Mouse (Mus musculus) hindbrain, embryonic 12.5 days (tissue): ENCODE measurements around the gene Ankrd2. TPM values are rescaled to one million over a fixed set of nuclear protein-coding genes. Genes with fewer than 3 reads are reported as not detected.

Experiments
- ATAC-seq: fragments of 200-750 bp; cut with Nextera tagmentation; 2 replicates; pipeline ENCODE4 v1.8.0; 2017; ENCODE audit warnings: moderate TSS enrichment; ENCODE audit not compliant: low FRiP score
- H3K27ac ChIP-seq: fragments of 300-500 bp; sonication (generic); 2 replicates; pipeline ENCODE4 v1.5.1; 2016; ENCODE audit warnings: mild to moderate bottlenecking
- H3K27me3 ChIP-seq: fragments of 300-500 bp; sonication (generic); 2 replicates; pipeline ENCODE4 v1.6.1; 2016; ENCODE audit warnings: mild to moderate bottlenecking
- H3K36me3 ChIP-seq: fragments of 300-500 bp; sonication (generic); 2 replicates; pipeline ENCODE4 v1.6.1; 2016; ENCODE audit warnings: mild to moderate bottlenecking
- H3K4me1 ChIP-seq: fragments of 300-500 bp; sonication (generic); 2 replicates; pipeline ENCODE4 v1.6.1; 2016
- H3K4me2 ChIP-seq: fragments of 300-500 bp; sonication (generic); replicated peaks from 2 replicates; pipeline ENCODE4 v1.6.1; 2016; ENCODE audit warnings: mild to moderate bottlenecking
- H3K4me3 ChIP-seq: fragments of 300-500 bp; sonication (generic); 2 replicates; pipeline ENCODE4 v1.5.1; 2016; ENCODE audit warnings: mild to moderate bottlenecking
- H3K9ac ChIP-seq: fragments of 300-500 bp; sonication (generic); 2 replicates; pipeline ENCODE4 v1.6.1; 2016; ENCODE audit warnings: mild to moderate bottlenecking, moderate library complexity
- H3K9me3 ChIP-seq: fragments of 300-500 bp; sonication (generic); replicated peaks from 2 replicates; pipeline ENCODE4 v1.6.1; 2016; ENCODE audit warnings: mild to moderate bottlenecking
- WGBS: fragments of 180-500 bp; shearing (Covaris S2); methylation state at CpG from one replicate; pipeline ENCODE4 v1.1.7; 2016; 5-methylcytosine and 5-hydroxymethylcytosine counted together
- polyA plus RNA-seq: library from polyadenylated mRNA; unstranded; fragments of >200 nt; fragmentation: Nextera tagmentation; extraction: Ambion mirVana; gene quantifications from 2 replicates; pipeline ENCODE4 v1.2.1, GENCODE M21; 2016

Gene Ankrd2
- polyA plus RNA-seq, result not detected in 2 replicates

- WGBS, result 64% methylated on average over 19 of the region's 19 CpGs
- Histone ChIP-seq H3K4me2 (no peak within 1 kb of the TSS), H3K36me3 (peaks cover 10% of the 10 kb centered on the region; the same call in 1 of the 2 replicates), H3K4me3 (no peak within 1 kb of the TSS), H3K9ac (no peak within 1 kb of the TSS), H3K9me3 (no peaks in the 10 kb centered on the region), H3K27me3 (peaks cover 12% of the 10 kb centered on the region; the same call in 1 of the 2 replicates), H3K4me1 (peaks cover 13% of the 10 kb centered on the region), H3K27ac (no peak within 1 kb of the TSS)
- peak; percentile 87 for ATAC-seq
These were observed at the start of gene Ankrd2 for GRCm38 (mm10) chr19:42035456-42036248. Gene Ankrd2, plus strand, starts transcription at chr19:42036000.

DNA sequence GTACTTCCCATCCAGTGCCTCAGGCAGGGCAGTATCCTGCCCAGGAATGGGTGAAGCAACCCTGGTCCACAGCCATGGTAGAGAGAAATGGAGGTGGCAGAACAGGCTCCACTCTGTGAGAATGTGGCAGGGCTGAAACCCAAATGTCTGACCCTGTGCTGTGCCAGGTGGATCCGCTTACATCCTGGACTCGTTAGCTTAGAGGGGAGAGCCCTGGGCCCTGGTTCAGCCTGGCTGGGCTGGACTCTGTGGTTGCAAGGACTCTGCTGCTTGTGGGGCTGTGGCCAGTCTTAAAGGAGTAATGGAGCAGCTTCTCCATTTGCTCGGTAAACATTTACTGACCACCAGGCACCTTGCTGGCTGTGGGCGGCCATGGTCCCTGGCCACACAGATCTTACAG is 48.6 kb upstream of the Ankrd2 start:
- peaks cover 11% of the 10 kb centered on the region for H3K4me1 ChIP-seq
- H3K36me3 ChIP-seq, result no peaks in the 10 kb centered on the region
- no peak overlapping the region for H3K27ac ChIP-seq
- no peaks in the 10 kb centered on the region for H3K9me3 ChIP-seq
- 91% methylated on average over 4 of the region's 4 CpGs for WGBS
- no peak for ATAC-seq
- H3K4me2 ChIP-seq, result no peak overlapping the region
- no peak overlapping the region for H3K9ac ChIP-seq
- peaks cover 15% of the 10 kb centered on the region for H3K27me3 ChIP-seq
- H3K4me3 ChIP-seq, result no peak overlapping the region

GRCm38 (mm10) chr19:41989810-41990209 is 46.0 kb upstream of the Ankrd2 start:
- Histone ChIP-seq H3K9ac (no peak overlapping the region), H3K27me3 (no peaks in the 10 kb centered on the region), H3K36me3 (no peaks in the 10 kb centered on the region), H3K9me3 (no peaks in the 10 kb centered on the region), H3K27ac (no peak overlapping the region), H3K4me2 (no peak overlapping the region), H3K4me1 (0 out of 2 replicates have a peak, but pooled peaks cover under 1% of the 10 kb centered on the region), H3K4me3 (no peak overlapping the region)
- 88% methylated on average over 6 of the region's 6 CpGs for WGBS
- no peak for ATAC-seq

DNA sequence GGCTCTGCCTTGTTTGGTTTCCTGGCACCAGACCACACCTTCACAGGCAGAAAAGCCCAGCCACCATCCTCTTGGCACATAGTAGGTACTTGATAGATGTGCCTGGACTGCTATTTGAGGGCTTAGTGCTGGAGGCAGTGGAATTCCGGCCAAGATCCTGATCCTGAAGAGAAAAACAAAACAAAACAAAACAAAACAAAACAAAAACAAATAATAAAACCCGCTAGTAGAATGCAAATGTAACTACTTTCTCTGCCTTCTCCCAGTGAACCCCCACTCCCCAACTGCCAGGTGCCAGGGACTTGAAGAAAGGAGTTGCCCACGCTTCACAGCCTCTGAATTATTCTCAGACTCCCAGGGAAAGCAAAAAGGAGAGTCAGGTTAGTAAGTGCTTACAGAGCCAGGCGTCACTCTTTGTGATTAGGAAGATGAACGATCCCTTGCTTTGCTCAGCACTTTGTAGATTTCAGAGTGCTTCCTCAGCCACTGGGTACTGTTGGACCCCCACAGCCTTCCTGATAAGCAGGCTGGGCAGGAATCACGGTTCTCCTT is 43.8 kb upstream of the Ankrd2 start:
- Histone ChIP-seq H3K9me3 (no peaks in the 10 kb centered on the region), H3K27ac (no peak overlapping the region), H3K4me2 (no peak overlapping the region), H3K4me1 (peaks cover 8% of the 10 kb centered on the region), H3K9ac (no peak overlapping the region), H3K4me3 (no peak overlapping the region), H3K27me3 (no peaks in the 10 kb centered on the region), H3K36me3 (no peaks in the 10 kb centered on the region)
- no peak for ATAC-seq
- 31% methylated on average over 6 of the region's 6 CpGs for WGBS

GRCm38 (mm10) chr19:41992971-41993370 is 42.8 kb upstream of the Ankrd2 start:
- H3K27me3 ChIP-seq, result no peaks in the 10 kb centered on the region

GRCm38 (mm10) chr19:41993484-41993883 is 42.3 kb upstream of the Ankrd2 start:
- Histone ChIP-seq H3K36me3 (no peaks in the 10 kb centered on the region), H3K9me3 (no peaks in the 10 kb centered on the region), H3K4me3 (no peak overlapping the region), H3K27ac (no peak overlapping the region), H3K4me2 (no peak overlapping the region), H3K27me3 (no peaks in the 10 kb centered on the region), H3K4me1 (peaks cover 8% of the 10 kb centered on the region), H3K9ac (no peak overlapping the region)
- 88% methylated on average over 6 of the region's 6 CpGs for WGBS
- ATAC-seq, result no peak

More at GRCm38 (mm10) chr19:41992971-41993370, 42.8 kb upstream of the Ankrd2 start:
- Histone ChIP-seq H3K36me3 (no peaks in the 10 kb centered on the region), H3K9me3 (no peaks in the 10 kb centered on the region), H3K9ac (no peak overlapping the region), H3K4me1 (peaks cover 8% of the 10 kb centered on the region), H3K4me3 (no peak overlapping the region), H3K4me2 (no peak overlapping the region), H3K27ac (no peak overlapping the region)
- ATAC-seq, result no peak
- 89% methylated on average over 2 of the region's 2 CpGs for WGBS

GRCm38 (mm10) chr19:41994023-41994422 is 41.8 kb upstream of the Ankrd2 start:
- H3K27ac ChIP-seq, result no peak overlapping the region
- no peak for ATAC-seq
- peaks cover 8% of the 10 kb centered on the region for H3K4me1 ChIP-seq
- H3K9ac ChIP-seq, result no peak overlapping the region
- H3K9me3 ChIP-seq, result no peaks in the 10 kb centered on the region
- 90% methylated on average over 7 of the region's 7 CpGs for WGBS
- H3K4me2 ChIP-seq, result no peak overlapping the region
- H3K36me3 ChIP-seq, result no peaks in the 10 kb centered on the region
- H3K4me3 ChIP-seq, result no peak overlapping the region
- no peaks in the 10 kb centered on the region for H3K27me3 ChIP-seq

GRCm38 (mm10) chr19:41995483-41995882 is 40.3 kb upstream of the Ankrd2 start:
- no peak for ATAC-seq
- H3K36me3 ChIP-seq, result no peaks in the 10 kb centered on the region
- H3K4me1 ChIP-seq, result peaks cover 11% of the 10 kb centered on the region
- H3K4me2 ChIP-seq, result no peak overlapping the region
- H3K27me3 ChIP-seq, result no peaks in the 10 kb centered on the region
- H3K9me3 ChIP-seq, result no peaks in the 10 kb centered on the region
- no peak overlapping the region for H3K27ac ChIP-seq
- 43% methylated on average over 1 of the region's 1 CpGs for WGBS
- no peak overlapping the region for H3K4me3 ChIP-seq
- H3K9ac ChIP-seq, result no peak overlapping the region

- H3K4me3 ChIP-seq, result no peak overlapping the region
- no peak overlapping the region for H3K4me2 ChIP-seq
- no peak overlapping the region for H3K9ac ChIP-seq
- no peaks in the 10 kb centered on the region for H3K9me3 ChIP-seq
- no peak for ATAC-seq
- 86% methylated on average over 10 of the region's 10 CpGs for WGBS
- no peak overlapping the region for H3K27ac ChIP-seq
- no peaks in the 10 kb centered on the region for H3K36me3 ChIP-seq
- peaks cover 18% of the 10 kb centered on the region for H3K4me1 ChIP-seq
- no peaks in the 10 kb centered on the region for H3K27me3 ChIP-seq
These were observed 38.7 kb upstream of the Ankrd2 start for GRCm38 (mm10) chr19:41997090-41997489.

DNA sequence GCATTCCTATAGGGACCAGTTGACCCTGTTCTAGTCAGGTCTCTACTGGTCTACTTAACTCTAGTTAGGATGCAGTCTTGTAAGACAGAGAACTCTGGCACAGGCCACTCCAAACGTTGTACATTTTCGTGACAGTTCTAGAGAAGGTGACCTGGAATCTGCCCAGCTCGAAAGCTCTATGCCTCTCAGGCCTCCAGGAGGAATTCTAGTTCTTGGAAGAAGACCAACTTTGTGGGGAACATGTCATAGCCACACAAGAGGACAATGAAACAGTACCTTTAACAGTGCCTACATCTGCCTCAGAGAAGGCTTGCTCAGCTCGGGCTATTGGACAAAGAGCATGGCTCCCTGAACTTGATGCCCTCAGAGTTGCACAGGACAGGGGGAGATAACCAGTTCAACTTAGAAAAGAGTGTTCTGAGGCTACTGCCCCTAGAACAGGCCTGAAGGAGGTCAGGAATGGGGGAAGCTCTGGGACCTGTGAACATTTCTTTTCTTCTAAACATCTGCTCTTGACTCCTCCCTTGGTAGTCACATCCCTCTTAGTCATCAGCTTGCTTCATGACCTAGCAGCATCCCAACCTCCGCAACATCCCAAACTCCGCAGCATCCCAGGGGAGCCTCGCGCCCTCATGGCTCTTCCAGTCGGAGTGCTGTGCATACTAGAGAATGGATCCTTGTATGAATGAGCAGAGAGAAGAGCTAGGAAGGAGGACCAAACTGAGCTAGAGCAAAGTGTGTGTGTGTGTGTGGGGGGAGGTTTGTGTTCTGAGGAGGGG is 36.8 kb upstream of the Ankrd2 start:
- no peak for ATAC-seq
- no peak overlapping the region for H3K4me3 ChIP-seq
- H3K36me3 ChIP-seq, result no peaks in the 10 kb centered on the region
- no peak overlapping the region for H3K9ac ChIP-seq
- no peaks in the 10 kb centered on the region for H3K27me3 ChIP-seq
- peaks cover 18% of the 10 kb centered on the region for H3K4me1 ChIP-seq
- 90% methylated on average over 9 of the region's 9 CpGs for WGBS
- no peaks in the 10 kb centered on the region for H3K9me3 ChIP-seq
- H3K4me2 ChIP-seq, result no peak overlapping the region
- H3K27ac ChIP-seq, result no peak overlapping the region

- peaks cover 18% of the 10 kb centered on the region for H3K4me1 ChIP-seq
- no peak overlapping the region for H3K4me3 ChIP-seq
- WGBS, result 88% methylated on average over 4 of the region's 4 CpGs
- H3K27me3 ChIP-seq, result no peaks in the 10 kb centered on the region
- no peaks in the 10 kb centered on the region for H3K36me3 ChIP-seq
- no peak overlapping the region for H3K4me2 ChIP-seq
- no peaks in the 10 kb centered on the region for H3K9me3 ChIP-seq
- H3K27ac ChIP-seq, result peak overlapping the region; percentile 44; the same call in 1 of the 2 replicates
- no peak overlapping the region for H3K9ac ChIP-seq
- no peak for ATAC-seq
These were observed 36.0 kb upstream of the Ankrd2 start for GRCm38 (mm10) chr19:41999688-42000283.

DNA sequence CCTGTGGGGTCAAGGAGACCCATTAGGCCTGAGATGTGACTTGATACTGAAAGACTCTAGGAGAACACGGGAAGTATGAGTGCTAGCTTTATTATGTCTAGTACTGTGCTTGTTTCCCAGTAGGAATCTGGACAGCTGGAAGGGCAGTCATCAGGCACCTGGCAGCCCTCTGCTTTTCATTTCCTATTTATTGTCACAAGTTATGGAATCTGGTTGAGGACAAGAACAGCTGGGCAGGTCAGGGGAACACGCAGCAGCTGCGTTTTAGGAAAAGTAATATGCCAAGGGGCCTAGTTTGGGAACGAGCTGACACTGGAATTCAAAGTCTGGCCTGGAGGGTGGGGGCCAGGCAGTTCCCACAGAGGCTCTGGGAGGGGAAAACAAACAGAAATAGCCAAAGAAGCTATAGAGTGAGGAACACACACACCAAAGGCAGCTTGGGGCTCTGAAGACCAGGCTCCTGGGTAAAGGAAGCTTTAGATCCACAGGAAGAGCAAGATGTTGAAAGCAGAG is 35.3 kb upstream of the Ankrd2 start:
- no peaks in the 10 kb centered on the region for H3K27me3 ChIP-seq
- peak overlapping the region; percentile 44; the same call in 1 of the 2 replicates for H3K27ac ChIP-seq
- no peak overlapping the region for H3K9ac ChIP-seq
- no peak overlapping the region for H3K4me3 ChIP-seq
- ATAC-seq, result no peak
- H3K4me1 ChIP-seq, result peaks cover 12% of the 10 kb centered on the region
- H3K9me3 ChIP-seq, result no peaks in the 10 kb centered on the region
- no peaks in the 10 kb centered on the region for H3K36me3 ChIP-seq
- no peak overlapping the region for H3K4me2 ChIP-seq
- WGBS, result 59% methylated on average over 4 of the region's 4 CpGs
